Mouse (Mus musculus) CH12.LX (cell line): ENCODE measurements around the gene Mt4. TPM values are rescaled to one million over a fixed set of nuclear protein-coding genes. Genes with fewer than 3 reads are reported as not detected.

Experiments used
- DNase-seq: peaks from one replicate; pipeline ENCODE4 v3.0.0-alpha.2; 2013; ENCODE audit errors: extremely low read depth
- H3K27ac ChIP-seq: 2 replicates; pipeline ENCODE4 v1.5.1; 2012; ENCODE audit warnings: low read depth, mild to moderate bottlenecking, control low read depth, moderate library complexity; ENCODE audit not compliant: insufficient read depth
- H3K27me3 ChIP-seq: replicated peaks from 2 replicates; pipeline ENCODE3; 2012; ENCODE audit warnings: inconsistent platforms
- H3K36me3 ChIP-seq, 2 experiments: replicated peaks in 1 of 2; 2 replicates each; pipeline versions ENCODE3 to v1.6.1; 2012; ENCODE audit warnings: inconsistent platforms in 1 of 2, low read length in 1 of 2, mild to moderate bottlenecking in 1 of 2, mixed read lengths in 1 of 2, moderate library complexity in 1 of 2; ENCODE audit not compliant: control insufficient read depth in 1 of 2, insufficient read depth in 1 of 2
- H3K4me1 ChIP-seq, 2 experiments: 2 replicates each; pipeline ENCODE4 v1.6.1; 2012; ENCODE audit warnings: inconsistent platforms in 1 of 2, moderate library complexity in 1 of 2; ENCODE audit not compliant: insufficient read depth in 2 of 2, control insufficient read depth in 1 of 2
- H3K4me2 ChIP-seq: 2 replicates; pipeline ENCODE4 v1.6.1; 2012; ENCODE audit warnings: low read depth, mild to moderate bottlenecking, control low read depth; ENCODE audit not compliant: poor library complexity, insufficient read depth, severe bottlenecking
- H3K4me3 ChIP-seq, 3 experiments: fragments of 150-350 bp in 1 of 3; sonication (generic) in 1 of 3; replicated peaks in 1 of 3; 2 replicates each; pipeline versions ENCODE3 to v1.5.1; 2011 to 2012; ENCODE audit warnings: low read depth in 2 of 3, low read length in 2 of 3, mild to moderate bottlenecking in 2 of 3, moderate library complexity in 2 of 3, control low read depth in 1 of 3, improper control_type of control experiment in 1 of 3, inconsistent platforms in 1 of 3, mixed read lengths in 1 of 3; ENCODE audit not compliant: poor library complexity in 1 of 3
- H3K79me2 ChIP-seq: replicated peaks from 2 replicates; pipeline ENCODE4 v1.6.1; 2012; ENCODE audit warnings: mild to moderate bottlenecking, moderate library complexity; ENCODE audit not compliant: control insufficient read depth, poor library complexity, insufficient read depth, severe bottlenecking; ENCODE audit errors: extremely low read depth
- H3K9ac ChIP-seq: 2 replicates; pipeline ENCODE4 v1.6.1; 2012; ENCODE audit warnings: low read depth, mild to moderate bottlenecking, control low read depth, moderate library complexity; ENCODE audit not compliant: insufficient read depth
- H3K9me3 ChIP-seq: replicated peaks from 2 replicates; pipeline ENCODE3; 2012; ENCODE audit warnings: low read length, inconsistent platforms, mixed read lengths
- BHLHE40 ChIP-seq: IDR thresholded peaks from 2 replicates; pipeline ENCODE4 v1.6.1; 2011; ENCODE audit warnings: mild to moderate bottlenecking, low read depth, low read length, improper control_type of control experiment
- CHD1 ChIP-seq: IDR thresholded peaks from 2 replicates; pipeline ENCODE4 v1.6.1; 2012; ENCODE audit warnings: low read depth, low read length, improper control_type of control experiment, inconsistent platforms
- CTCF ChIP-seq, 2 experiments: IDR thresholded peaks in 1 of 2; conservative IDR thresholded peaks in 1 of 2; 2 replicates each; pipeline ENCODE4 v1.5.1; 2011 to 2012; ENCODE audit warnings: low read depth in 2 of 2, low read length in 2 of 2, improper control_type of control experiment in 1 of 2, inconsistent platforms in 1 of 2, mild to moderate bottlenecking in 1 of 2, moderate library complexity in 1 of 2
- EP300 ChIP-seq: IDR thresholded peaks from 2 replicates; pipeline ENCODE4 v1.6.1; 2011; ENCODE audit warnings: low read length, improper control_type of control experiment
- GABPA ChIP-seq: IDR thresholded peaks from 2 replicates; pipeline ENCODE4 v1.6.1; 2012; ENCODE audit warnings: low read depth, low read length, improper control_type of control experiment, inconsistent platforms; ENCODE audit not compliant: insufficient replicate concordance
- JUND ChIP-seq: conservative IDR thresholded peaks from 2 replicates; pipeline ENCODE4 v1.6.1; 2011; ENCODE audit warnings: low read depth, low read length, improper control_type of control experiment
- KAT2A ChIP-seq: IDR thresholded peaks from 2 replicates; pipeline ENCODE4 v1.6.1; 2012; ENCODE audit warnings: low read length, improper control_type of control experiment, inconsistent platforms; ENCODE audit not compliant: insufficient replicate concordance
- MAFK ChIP-seq: IDR thresholded peaks from 2 replicates; pipeline ENCODE4 v1.6.1; 2011; ENCODE audit warnings: low read length, improper control_type of control experiment; ENCODE audit not compliant: insufficient replicate concordance
- MEF2A ChIP-seq: IDR thresholded peaks from 2 replicates; pipeline ENCODE4 v1.6.1; 2014; ENCODE audit warnings: low read depth, mild to moderate bottlenecking, inconsistent platforms, low read length, improper control_type of control experiment, borderline replicate concordance
- MXI1 ChIP-seq: IDR thresholded peaks from 2 replicates; pipeline ENCODE4 v1.6.1; 2011; ENCODE audit warnings: mild to moderate bottlenecking, low read depth, low read length, improper control_type of control experiment
- MYC ChIP-seq: IDR thresholded peaks from 2 replicates; pipeline ENCODE4 v1.6.1; 2011; ENCODE audit warnings: low read depth, mild to moderate bottlenecking, improper control_type of control experiment, low read length
- NELFE ChIP-seq: IDR thresholded peaks from 2 replicates; pipeline ENCODE4 v1.6.1; 2011; ENCODE audit warnings: low read depth, low read length, improper control_type of control experiment
- PAX5 ChIP-seq: IDR thresholded peaks from 2 replicates; pipeline ENCODE4 v1.6.1; 2012; ENCODE audit warnings: low read length, inconsistent platforms, mixed read lengths
- POLR2AphosphoS2 ChIP-seq: IDR thresholded peaks from 2 replicates; pipeline ENCODE4 v1.6.1; 2011; ENCODE audit warnings: low read depth, low read length, improper control_type of control experiment
- RAD21 ChIP-seq: IDR thresholded peaks from 2 replicates; pipeline ENCODE4 v1.6.1; 2011; ENCODE audit warnings: low read depth, mild to moderate bottlenecking, low read length, improper control_type of control experiment, moderate library complexity
- RCOR1 ChIP-seq: conservative IDR thresholded peaks from 2 replicates; pipeline ENCODE4 v1.6.1; 2012; ENCODE audit warnings: low read depth, mild to moderate bottlenecking, inconsistent platforms, low read length, improper control_type of control experiment
- SMC3 ChIP-seq: IDR thresholded peaks from 2 replicates; pipeline ENCODE4 v1.6.1; 2011; ENCODE audit warnings: low read depth, low read length, improper control_type of control experiment
- dilution Hi-C: fragments of 300-500 bp; cut with MboI; formaldehyde crosslinking; loops from 2 replicates; pipeline ENCODE4 v1.14.3; 2020; ENCODE audit warnings: low sequenced_read_pairs; ENCODE audit not compliant: extremely low pct_unique_long_range_greater_than_20kb, extremely low pct_ligation_motif_present
- in situ Hi-C: fragments of 300-500 bp; cut with MboI; formaldehyde crosslinking; loops from 3 replicates; pipeline ENCODE4 v1.14.3; 2019; ENCODE audit warnings: low sequenced_read_pairs, low pct_ligation_motif_present, low pct_unique_long_range_greater_than_20kb, mixed read lengths
- polyA plus RNA-seq: library from polyadenylated mRNA; unstranded; fragments of >175 nt; gene quantifications from 2 replicates; pipeline ENCODE4 v1.2.1, GENCODE M21; 2012; ENCODE audit warnings: low read depth; ENCODE audit not compliant: insufficient read length
- total RNA-seq, 2 experiments: library from RNA; depleted of rRNA; stranded (reverse); fragments of 300-350 nt in 1 of 2; fragments of >200 nt in 1 of 2; gene quantifications; 2 replicates each; pipeline ENCODE4 v1.2.3; 2012 to 2014

Gene Mt4
- total and polyA plus RNA-seq, 3 experiments = not detected

DNA sequence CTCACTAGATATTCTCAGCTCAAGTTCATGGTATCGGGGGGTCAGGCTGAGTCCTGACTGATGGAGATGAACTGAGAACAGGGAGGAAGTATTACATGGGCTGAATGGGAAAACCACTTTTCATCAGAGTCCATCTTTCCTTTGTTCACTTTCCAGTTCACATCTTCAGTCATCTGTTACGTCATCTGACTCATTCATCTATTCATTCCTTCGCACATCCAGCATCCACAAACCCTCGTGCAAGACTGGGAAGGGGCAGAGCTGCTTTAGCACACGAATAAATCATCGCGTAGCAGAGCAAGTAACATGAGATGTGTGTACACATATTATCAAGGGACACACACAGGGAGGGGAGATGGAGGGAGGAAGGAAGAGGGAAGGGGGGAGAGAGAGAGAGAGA lies 805 bp upstream of the Mt4 start:
- Histone ChIP-seq H3K9ac (no peak overlapping the region), H3K79me2 (no peaks in the 10 kb centered on the region), H3K4me2 (no peak overlapping the region), H3K9me3 (peaks cover 4% of the 10 kb centered on the region), H3K36me3 (no peaks in the 10 kb centered on the region), H3K27ac (no peak overlapping the region), H3K27me3 (peaks cover 5% of the 10 kb centered on the region), H3K4me1 (peaks cover 0 to 5% of the 10 kb centered on the region in 2 experiments; a peak in 2 of 4 replicates), H3K4me3 (no peak overlapping the region)
- in situ Hi-C loops = no loop called here
- TF ChIP-seq RCOR1 (no peak), CHD1 (no peak)
- dilution Hi-C loops = no loop called here
- no peak for DNase-seq

DNA sequence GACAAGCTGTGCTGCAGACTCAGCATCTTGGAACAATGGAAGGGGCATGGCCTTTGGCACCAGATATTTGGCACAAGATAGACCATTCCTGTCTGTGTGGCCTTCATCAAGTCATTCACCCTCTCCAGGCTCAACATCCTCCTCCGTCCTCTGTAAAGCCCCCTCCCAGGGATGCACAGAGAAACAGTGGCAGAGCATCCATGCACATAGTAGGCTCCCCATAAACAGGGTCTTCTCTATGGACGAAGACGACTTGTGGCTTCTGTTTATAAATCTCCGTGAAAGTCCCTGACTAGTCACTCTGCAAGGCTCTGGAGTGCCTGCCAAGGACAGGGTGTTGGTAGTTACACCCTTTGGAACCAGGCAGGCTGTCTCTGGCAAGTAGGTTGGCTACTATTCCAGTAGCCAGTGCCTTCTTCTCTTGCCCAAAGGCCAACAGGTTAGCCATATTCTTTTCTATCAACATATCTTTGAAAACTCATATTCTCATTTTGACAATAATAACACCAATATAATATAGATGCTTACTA lies 3.3 kb downstream of the Mt4 start:
- no peaks in the 10 kb centered on the region for H3K4me1 ChIP-seq
- TF ChIP-seq SMC3 (no peak), EP300 (no peak), JUND (no peak), RAD21 (no peak), GABPA (no peak), NELFE (no peak), PAX5 (no peak), MXI1 (no peak)

DNA sequence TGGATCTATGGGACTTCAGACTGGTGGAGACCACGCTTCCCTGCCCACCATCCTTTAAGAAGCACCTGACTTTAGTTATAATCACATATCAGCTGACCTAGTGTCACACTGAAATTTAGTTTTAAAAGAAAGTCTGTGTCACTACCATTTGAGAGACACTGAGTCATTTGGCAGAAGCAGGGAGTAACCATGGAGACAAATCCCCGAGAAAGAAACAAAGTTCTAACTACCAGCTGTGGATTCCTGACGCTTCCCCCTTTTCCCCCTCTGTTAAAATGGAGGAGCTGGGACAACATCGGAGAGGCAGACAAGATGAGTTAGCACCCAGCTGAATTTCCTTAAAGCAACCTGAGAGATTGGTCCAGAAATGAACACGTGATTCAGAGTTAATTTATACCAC lies 11.2 kb downstream of the Mt4 start:
- H3K4me3 ChIP-seq = no peak overlapping the region
- in situ Hi-C loops = no loop called here
- no peaks in the 10 kb centered on the region for H3K79me2 ChIP-seq
- H3K36me3 ChIP-seq = no peaks in the 10 kb centered on the region
- H3K9me3 ChIP-seq = no peaks in the 10 kb centered on the region
- TF ChIP-seq KAT2A (no peak), BHLHE40 (no peak), MYC (no peak), JUND (no peak), MEF2A (no peak), POLR2AphosphoS2 (no peak), SMC3 (no peak), CTCF (conservative IDR thresholded peaks at IDR 0.05 in 1 of 2, IDR thresholded peaks at IDR 0.05 in 1 of 2; ENCODE audit: low read depth in 2 of 2, low read length in 2 of 2) (no peak), MAFK (no peak)
- peaks cover 9 to 15% of the 10 kb centered on the region in 2 experiments for H3K4me1 ChIP-seq
- H3K27ac ChIP-seq = no peak overlapping the region
- no peak overlapping the region for H3K4me2 ChIP-seq
- H3K9ac ChIP-seq = no peak overlapping the region
- dilution Hi-C loops = no loop called here
- no peaks in the 10 kb centered on the region for H3K27me3 ChIP-seq
- DNase-seq = no peak

More for the DNA sequence above, 3.3 kb downstream of the Mt4 start:
- no peak overlapping the region for H3K27ac ChIP-seq
- peaks cover 5% of the 10 kb centered on the region for H3K27me3 ChIP-seq
- H3K9me3 ChIP-seq = peaks cover 5% of the 10 kb centered on the region
- H3K9ac ChIP-seq = no peak overlapping the region
- no peak overlapping the region for H3K4me3 ChIP-seq
- in situ Hi-C loops = no loop called here
- H3K4me2 ChIP-seq = no peak overlapping the region
- dilution Hi-C loops = no loop called here
- no peak for DNase-seq
- H3K79me2 ChIP-seq = no peaks in the 10 kb centered on the region
- H3K36me3 ChIP-seq = no peaks in the 10 kb centered on the region
